Mouse (Mus musculus): ENCODE data around the gene Rsrc1. TPM values are rescaled to one million over a fixed set of nuclear protein-coding genes. Genes with fewer than 3 reads are reported as not detected.
"Not testable (repeated sequence)": the region's sequence is repeated elsewhere in the genome, so short reads cannot be mapped to it uniquely, and the experiment has no call there.

The Rsrc1 gene
- total and polyA plus RNA-seq, 2 experiments from 2014 or later = 13.1 to 15.0 TPM

DNA sequence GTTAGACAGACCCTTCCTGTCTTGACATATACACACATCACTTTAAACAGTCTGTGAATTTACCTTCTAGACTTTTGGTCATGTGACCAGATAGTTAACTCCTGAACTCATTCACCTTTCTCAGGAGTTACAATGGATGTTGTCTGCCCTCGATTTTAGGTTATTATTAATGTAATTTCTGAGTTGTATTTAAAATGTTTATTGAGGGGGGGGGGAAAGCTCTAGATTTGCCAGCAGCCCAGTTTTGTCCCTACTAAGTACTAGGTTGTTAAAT lies 5.0 kb downstream of the Rsrc1 start:
- DNase-seq (ENCODE audit: low spot score) = no peak
- ATAC-seq (ENCODE audit: insufficient read depth, low read depth) = no peak
- Histone ChIP-seq H3K4me3 (ENCODE audit: low read depth, low read length) (peak overlapping the region; percentile 73), H3K36me3 (replicated peaks; ENCODE audit: control insufficient read depth, insufficient read depth, low read length) (no peaks in the 10 kb centered on the region), H3K9ac (replicated peaks; ENCODE audit: low read depth, low read length) (peak overlapping the region; percentile 74), H3K27me3 (ENCODE audit: control insufficient read depth, insufficient read depth, low read length) (peaks cover 36% of the 10 kb centered on the region), H3K4me2 (ENCODE audit: low read depth, low read length) (peak overlapping the region; percentile 80), H3K4me1 (ENCODE audit: control insufficient read depth, insufficient read depth) (peaks cover 9% of the 10 kb centered on the region; the same call in 1 of the 2 replicates), H3K9me3 (replicated peaks; ENCODE audit: control insufficient read depth, low read length) (no peaks in the 10 kb centered on the region), H3K27ac (ENCODE audit: low read depth) (no peak overlapping the region)
- TF ChIP-seq EP300 (IDR thresholded peaks at IDR 0.05; ENCODE audit: low read depth) (no peak), CTCF (IDR thresholded peaks at IDR 0.05; ENCODE audit: low read depth) (no peak)
- 11% methylated on average over 1 of the region's 1 CpGs for WGBS

DNA sequence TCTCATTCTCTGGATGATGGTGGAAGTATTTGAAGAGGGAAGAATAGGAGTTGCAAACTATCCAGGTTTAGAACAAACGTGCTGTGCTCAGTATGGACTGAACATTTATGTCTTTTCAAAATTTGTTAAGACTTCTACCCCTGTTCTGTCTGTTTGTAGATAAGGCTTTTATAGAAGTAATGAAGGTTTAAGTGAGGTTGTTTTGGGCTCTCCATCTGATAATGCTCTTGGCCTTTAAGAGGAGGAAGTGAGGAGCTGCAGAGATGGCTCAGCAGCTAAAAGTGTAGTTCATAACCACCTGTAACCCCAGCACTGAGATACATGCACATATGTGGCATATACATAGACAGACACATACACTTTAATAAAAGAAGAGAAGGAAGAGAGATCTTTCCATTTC lies 15.6 kb downstream of the Rsrc1 start:
- TF ChIP-seq EP300 (IDR thresholded peaks at IDR 0.05; ENCODE audit: low read depth) = no peak
- no peaks in the 10 kb centered on the region for H3K27me3 ChIP-seq (ENCODE audit: control insufficient read depth, insufficient read depth, low read length)
- no peaks in the 10 kb centered on the region for H3K4me1 ChIP-seq (ENCODE audit: control insufficient read depth, insufficient read depth)
- ATAC-seq (ENCODE audit: insufficient read depth, low read depth) (no peak), DNase-seq (ENCODE audit: low spot score) (no peak)
- H3K36me3 ChIP-seq (replicated peaks; ENCODE audit: control insufficient read depth, insufficient read depth, low read length) = peaks cover 21% of the 10 kb centered on the region; the same call in 1 of the 2 replicates
- no peak overlapping the region for H3K27ac ChIP-seq (ENCODE audit: low read depth)
- no peak overlapping the region for H3K4me3 ChIP-seq (ENCODE audit: low read depth, low read length)
- H3K9me3 ChIP-seq (replicated peaks; ENCODE audit: control insufficient read depth, low read length) = no peaks in the 10 kb centered on the region
- WGBS = 84% methylated on average over 1 of the region's 1 CpGs
- no peak overlapping the region for H3K4me2 ChIP-seq (ENCODE audit: low read depth, low read length)
- H3K9ac ChIP-seq (replicated peaks; ENCODE audit: low read depth, low read length) = no peak overlapping the region

DNA sequence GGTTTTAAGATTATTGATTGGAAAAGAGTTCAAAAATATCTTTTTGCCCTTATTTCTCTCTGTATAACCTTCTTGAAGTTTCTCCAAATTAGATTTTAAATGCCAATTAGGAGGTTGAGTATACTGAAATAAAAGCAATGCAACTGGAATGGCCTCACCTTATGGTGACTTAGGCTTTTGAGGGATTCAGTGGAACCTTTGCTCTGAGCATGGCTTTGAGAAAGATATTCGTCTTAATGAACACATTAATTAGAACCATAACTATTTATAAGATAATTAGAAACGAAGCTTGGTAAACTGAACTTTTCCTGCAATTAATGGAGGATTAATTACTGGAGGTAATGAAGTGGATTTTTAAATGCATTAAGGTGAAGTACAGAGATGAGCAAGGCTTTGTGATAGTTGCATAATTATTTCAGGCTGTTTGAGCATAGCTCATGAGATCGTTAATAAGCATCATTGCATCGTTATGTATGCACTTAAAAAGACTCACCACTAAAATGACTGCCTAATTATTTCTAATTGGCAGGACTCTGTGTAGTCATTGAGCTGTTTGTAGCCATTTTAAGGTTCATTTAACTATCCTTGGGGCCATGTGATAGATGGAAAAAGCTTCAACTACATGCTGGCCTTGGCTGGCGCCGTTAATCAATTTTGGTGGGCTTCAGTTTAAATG lies 55.3 kb downstream of the Rsrc1 start:
- no peak for ATAC-seq (ENCODE audit: insufficient read depth, low read depth)
- 94% methylated on average over 6 of the region's 6 CpGs for WGBS

DNA sequence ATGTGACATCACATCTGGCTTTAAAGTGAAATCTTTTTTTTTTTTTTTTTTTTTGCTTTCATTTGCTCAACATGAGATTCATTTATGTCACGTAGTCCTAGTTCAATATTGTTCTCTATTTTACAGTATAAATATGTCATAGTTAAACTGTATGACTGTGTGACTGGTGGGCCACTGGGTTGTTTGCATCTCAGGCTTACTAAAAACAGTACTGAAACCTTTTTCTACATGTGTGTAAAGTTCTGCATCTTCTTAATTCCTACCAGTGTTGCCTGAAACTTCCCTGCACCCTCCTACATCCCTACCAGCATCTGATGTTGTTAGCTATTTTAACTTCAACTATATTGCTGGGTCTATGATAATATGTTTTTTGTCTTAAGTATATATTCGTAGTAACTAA lies 78.6 kb downstream of the Rsrc1 start:
- WGBS = 90% methylated on average over 2 of the region's 2 CpGs
- Histone ChIP-seq H3K27ac (ENCODE audit: low read depth) (no peak overlapping the region), H3K4me2 (ENCODE audit: low read depth, low read length) (no peak overlapping the region), H3K36me3 (replicated peaks; ENCODE audit: control insufficient read depth, insufficient read depth, low read length) (no peaks in the 10 kb centered on the region), H3K4me1 (ENCODE audit: control insufficient read depth, insufficient read depth) (no peaks in the 10 kb centered on the region), H3K27me3 (ENCODE audit: control insufficient read depth, insufficient read depth, low read length) (no peaks in the 10 kb centered on the region), H3K9me3 (replicated peaks; ENCODE audit: control insufficient read depth, low read length) (peaks cover 5% of the 10 kb centered on the region; the same call in 1 of the 2 replicates), H3K9ac (replicated peaks; ENCODE audit: low read depth, low read length) (no peak overlapping the region), H3K4me3 (ENCODE audit: low read depth, low read length) (no peak overlapping the region)
- DNase-seq (ENCODE audit: low spot score) (no peak), ATAC-seq (ENCODE audit: insufficient read depth, low read depth) (no peak)
- no peak for TF ChIP-seq CTCF (IDR thresholded peaks at IDR 0.05; ENCODE audit: low read depth)
- no peak for TF ChIP-seq EP300 (IDR thresholded peaks at IDR 0.05; ENCODE audit: low read depth)

More for the DNA sequence above, 55.3 kb downstream of the Rsrc1 start:
- Histone ChIP-seq H3K36me3 (replicated peaks; ENCODE audit: control insufficient read depth, insufficient read depth, low read length) (no peaks in the 10 kb centered on the region), H3K27me3 (ENCODE audit: control insufficient read depth, insufficient read depth, low read length) (no peaks in the 10 kb centered on the region), H3K9me3 (replicated peaks; ENCODE audit: control insufficient read depth, low read length) (no peaks in the 10 kb centered on the region), H3K9ac (replicated peaks; ENCODE audit: low read depth, low read length) (no peak overlapping the region), H3K27ac (ENCODE audit: low read depth) (no peak overlapping the region), H3K4me3 (ENCODE audit: low read depth, low read length) (no peak overlapping the region), H3K4me1 (ENCODE audit: control insufficient read depth, insufficient read depth) (no peaks in the 10 kb centered on the region), H3K4me2 (ENCODE audit: low read depth, low read length) (no peak overlapping the region)
- no peak for TF ChIP-seq EP300 (IDR thresholded peaks at IDR 0.05; ENCODE audit: low read depth)
- no peak for TF ChIP-seq CTCF (IDR thresholded peaks at IDR 0.05; ENCODE audit: low read depth)
- no peak for DNase-seq (ENCODE audit: low spot score)

DNA sequence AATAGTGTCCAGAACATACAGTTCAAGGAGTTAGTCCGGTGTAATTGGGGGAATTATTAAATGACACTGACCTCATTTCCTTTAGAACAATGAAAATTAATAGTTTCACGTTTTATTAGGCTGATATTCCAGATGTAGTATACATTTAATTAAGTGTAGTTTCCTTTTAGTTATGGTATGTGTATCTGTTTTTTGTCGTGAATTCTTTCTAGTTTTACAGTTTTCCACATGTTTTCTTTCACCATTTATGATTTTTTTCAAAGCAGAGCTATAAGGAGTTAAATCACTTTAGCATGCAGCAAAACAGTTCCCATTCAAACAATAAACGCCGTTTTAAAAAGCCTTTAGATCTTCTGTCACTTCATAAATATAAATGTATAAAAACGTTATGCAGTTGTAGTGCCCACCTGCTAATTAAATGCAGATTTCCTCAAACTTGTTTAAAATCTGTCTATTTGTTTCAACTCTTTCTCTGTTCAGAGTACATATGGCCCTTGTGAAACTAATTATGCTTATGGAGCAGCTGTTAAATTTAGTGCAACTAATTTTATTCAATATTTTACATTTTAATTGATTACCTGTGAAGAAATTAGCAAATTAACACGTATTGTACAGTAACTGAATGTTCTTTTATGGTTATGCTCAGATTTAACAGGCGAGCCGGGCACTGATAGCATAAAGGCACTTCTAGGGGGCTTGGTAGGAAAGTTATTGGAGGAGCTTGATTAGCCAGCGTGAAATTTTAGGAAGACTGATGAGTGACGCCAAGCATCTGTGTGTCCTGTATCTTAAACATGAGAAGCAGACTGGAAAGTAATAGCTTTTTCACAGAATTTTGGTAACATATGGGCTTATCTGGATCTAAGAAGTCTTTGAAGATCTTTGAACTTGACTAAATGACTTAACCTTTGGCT lies 89.6 kb downstream of the Rsrc1 start:
- no peaks in the 10 kb centered on the region for H3K36me3 ChIP-seq (replicated peaks; ENCODE audit: control insufficient read depth, insufficient read depth, low read length)
- WGBS = 82% methylated on average over 11 of the region's 11 CpGs
- no peaks in the 10 kb centered on the region for H3K4me1 ChIP-seq (ENCODE audit: control insufficient read depth, insufficient read depth)
- no peak overlapping the region for H3K4me3 ChIP-seq (ENCODE audit: low read depth, low read length)
- H3K4me2 ChIP-seq (ENCODE audit: low read depth, low read length) = no peak overlapping the region
- no peaks in the 10 kb centered on the region for H3K9me3 ChIP-seq (replicated peaks; ENCODE audit: control insufficient read depth, low read length)
- DNase-seq (ENCODE audit: low spot score) (no peak), ATAC-seq (ENCODE audit: insufficient read depth, low read depth) (no peak)
- TF ChIP-seq EP300 (IDR thresholded peaks at IDR 0.05; ENCODE audit: low read depth) (no peak), CTCF (IDR thresholded peaks at IDR 0.05; ENCODE audit: low read depth) (no peak)
- H3K27ac ChIP-seq (ENCODE audit: low read depth) = no peak overlapping the region
- no peak overlapping the region for H3K9ac ChIP-seq (replicated peaks; ENCODE audit: low read depth, low read length)
- no peaks in the 10 kb centered on the region for H3K27me3 ChIP-seq (ENCODE audit: control insufficient read depth, insufficient read depth, low read length)

DNA sequence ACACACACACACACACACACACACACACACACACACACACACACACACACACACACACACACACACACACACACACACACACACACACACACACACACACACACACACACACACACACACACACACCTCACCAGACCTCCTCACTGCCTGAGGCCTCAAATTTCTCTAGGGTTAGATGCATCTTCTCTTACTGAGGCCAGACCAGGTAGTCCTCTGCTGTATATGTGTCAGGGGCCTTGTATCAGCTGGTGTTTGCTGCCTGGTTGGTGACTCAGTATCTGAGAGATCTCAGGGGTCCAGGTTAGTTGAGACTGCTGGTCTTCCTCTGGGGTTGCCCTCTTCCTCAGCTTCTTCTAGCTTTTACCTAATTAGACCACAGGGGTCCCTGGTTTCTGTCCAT lies 92.5 kb downstream of the Rsrc1 start:
- ATAC-seq (ENCODE audit: insufficient read depth, low read depth); H3K36me3 ChIP-seq (replicated peaks; ENCODE audit: control insufficient read depth, insufficient read depth, low read length); H3K9me3 ChIP-seq (replicated peaks; ENCODE audit: control insufficient read depth, low read length); H3K9ac ChIP-seq (replicated peaks; ENCODE audit: low read depth, low read length); H3K4me2 ChIP-seq (ENCODE audit: low read depth, low read length); DNase-seq (ENCODE audit: low spot score); H3K27ac ChIP-seq (ENCODE audit: low read depth); H3K27me3 ChIP-seq (ENCODE audit: control insufficient read depth, insufficient read depth, low read length); H3K4me1 ChIP-seq (ENCODE audit: control insufficient read depth, insufficient read depth); H3K4me3 ChIP-seq (ENCODE audit: low read depth, low read length): not testable (repeated sequence)

All from heart, postnatal 0 days (tissue).